Mouse (Mus musculus): ENCODE measurements around the gene Rhbdf1. TPM values are rescaled to one million over a fixed set of nuclear protein-coding genes. Genes with fewer than 3 reads are reported as not detected.

The Rhbdf1 gene
- polyA plus RNA-seq, 1 experiment from 2014 or later: 6.5 TPM

GRCm38 (mm10) chr11:32244617-32245016, 22.5 kb upstream of the Rhbdf1 start:
- H3K4me2 ChIP-seq (ENCODE audit: low read depth, low read length): peak overlapping the region; percentile 61
- H3K4me1 ChIP-seq (ENCODE audit: control insufficient read depth, low read depth, low read length): peaks cover 89% of the 10 kb centered on the region
- no peaks in the 10 kb centered on the region for H3K27me3 ChIP-seq (ENCODE audit: control insufficient read depth, insufficient read depth, low read depth, low read length)
- H3K9ac ChIP-seq (ENCODE audit: low read depth, low read length): peak overlapping the region; percentile 73
- ATAC-seq (ENCODE audit: low read depth): no peak
- no peak overlapping the region for H3K4me3 ChIP-seq (ENCODE audit: low read depth, low read length)
- peak overlapping the region; percentile 99 for H3K27ac ChIP-seq (ENCODE audit: low read length)
- H3K9me3 ChIP-seq (replicated peaks; ENCODE audit: control insufficient read depth, low read length): no peaks in the 10 kb centered on the region
- 52% methylated on average over 1 of the region's 1 CpGs for WGBS (ENCODE audit: insufficient replicate concordance)
- H3K36me3 ChIP-seq (ENCODE audit: control insufficient read depth, insufficient read depth): peaks cover 21% of the 10 kb centered on the region

GRCm38 (mm10) chr11:32244064-32244463, 22.0 kb upstream of the Rhbdf1 start:
- H3K4me2 ChIP-seq (ENCODE audit: low read depth, low read length): 0 out of 2 replicates have a peak overlapping the region, but pooled peaks have one; percentile 30
- H3K9ac ChIP-seq (ENCODE audit: low read depth, low read length): peak overlapping the region; percentile 73
- H3K27ac ChIP-seq (ENCODE audit: low read length): peak overlapping the region; percentile 99
- no peaks in the 10 kb centered on the region for H3K27me3 ChIP-seq (ENCODE audit: control insufficient read depth, insufficient read depth, low read depth, low read length)
- ATAC-seq (ENCODE audit: low read depth): no peak
- H3K4me1 ChIP-seq (ENCODE audit: control insufficient read depth, low read depth, low read length): peaks cover 87% of the 10 kb centered on the region
- no peaks in the 10 kb centered on the region for H3K9me3 ChIP-seq (replicated peaks; ENCODE audit: control insufficient read depth, low read length)
- H3K4me3 ChIP-seq (ENCODE audit: low read depth, low read length): no peak overlapping the region
- H3K36me3 ChIP-seq (ENCODE audit: control insufficient read depth, insufficient read depth): peaks cover 19% of the 10 kb centered on the region
- WGBS (ENCODE audit: insufficient replicate concordance): 70% methylated on average over 3 of the region's 3 CpGs

- Histone ChIP-seq H3K4me3 (ENCODE audit: low read depth, low read length) (no peak overlapping the region), H3K4me1 (ENCODE audit: control insufficient read depth, low read depth, low read length) (peaks cover 87% of the 10 kb centered on the region), H3K27me3 (ENCODE audit: control insufficient read depth, insufficient read depth, low read depth, low read length) (no peaks in the 10 kb centered on the region), H3K9me3 (replicated peaks; ENCODE audit: control insufficient read depth, low read length) (no peaks in the 10 kb centered on the region), H3K4me2 (ENCODE audit: low read depth, low read length) (peak overlapping the region; percentile 32; the same call in 1 of the 2 replicates), H3K27ac (ENCODE audit: low read length) (peak overlapping the region; percentile 99), H3K9ac (ENCODE audit: low read depth, low read length) (peak overlapping the region; percentile 73), H3K36me3 (ENCODE audit: control insufficient read depth, insufficient read depth) (peaks cover 22% of the 10 kb centered on the region)
- ATAC-seq (ENCODE audit: low read depth): no peak
- 73% methylated on average over 7 of the region's 7 CpGs for WGBS (ENCODE audit: insufficient replicate concordance)
These were observed 21.3 kb upstream of the Rhbdf1 start for GRCm38 (mm10) chr11:32243205-32243955.

GRCm38 (mm10) chr11:32242209-32242608, 20.1 kb upstream of the Rhbdf1 start:
- Histone ChIP-seq H3K9ac (ENCODE audit: low read depth, low read length) (peak overlapping the region; percentile 73), H3K27me3 (ENCODE audit: control insufficient read depth, insufficient read depth, low read depth, low read length) (no peaks in the 10 kb centered on the region), H3K9me3 (replicated peaks; ENCODE audit: control insufficient read depth, low read length) (no peaks in the 10 kb centered on the region), H3K4me3 (ENCODE audit: low read depth, low read length) (no peak overlapping the region), H3K36me3 (ENCODE audit: control insufficient read depth, insufficient read depth) (peaks cover 25% of the 10 kb centered on the region), H3K4me2 (ENCODE audit: low read depth, low read length) (peak overlapping the region; percentile 32; the same call in 1 of the 2 replicates), H3K27ac (ENCODE audit: low read length) (peak overlapping the region; percentile 99), H3K4me1 (ENCODE audit: control insufficient read depth, low read depth, low read length) (peaks cover 88% of the 10 kb centered on the region)
- WGBS (ENCODE audit: insufficient replicate concordance): 71% methylated on average over 3 of the region's 3 CpGs
- no peak for ATAC-seq (ENCODE audit: low read depth)

- ATAC-seq (ENCODE audit: low read depth): no peak
- peaks cover 33% of the 10 kb centered on the region for H3K36me3 ChIP-seq (ENCODE audit: control insufficient read depth, insufficient read depth)
These were observed 19.3 kb upstream of the Rhbdf1 start for GRCm38 (mm10) chr11:32241391-32241790.

GRCm38 (mm10) chr11:32238093-32238860, 16.2 kb upstream of the Rhbdf1 start:
- 72% methylated on average over 5 of the region's 5 CpGs for WGBS (ENCODE audit: insufficient replicate concordance)
- no peaks in the 10 kb centered on the region for H3K27me3 ChIP-seq (ENCODE audit: control insufficient read depth, insufficient read depth, low read depth, low read length)
- peak overlapping the region; percentile 35 for H3K4me2 ChIP-seq (ENCODE audit: low read depth, low read length)
- no peaks in the 10 kb centered on the region for H3K9me3 ChIP-seq (replicated peaks; ENCODE audit: control insufficient read depth, low read length)
- peak overlapping the region; percentile 1; the same call in 1 of the 2 replicates for H3K4me3 ChIP-seq (ENCODE audit: low read depth, low read length)
- H3K36me3 ChIP-seq (ENCODE audit: control insufficient read depth, insufficient read depth): peaks cover 62% of the 10 kb centered on the region
- ATAC-seq (ENCODE audit: low read depth): peak; percentile 56
- peak overlapping the region; percentile 99 for H3K27ac ChIP-seq (ENCODE audit: low read length)
- H3K9ac ChIP-seq (ENCODE audit: low read depth, low read length): peak overlapping the region; percentile 59
- H3K4me1 ChIP-seq (ENCODE audit: control insufficient read depth, low read depth, low read length): peaks cover 63% of the 10 kb centered on the region

More at GRCm38 (mm10) chr11:32241391-32241790, 19.3 kb upstream of the Rhbdf1 start:
- no peaks in the 10 kb centered on the region for H3K9me3 ChIP-seq (replicated peaks; ENCODE audit: control insufficient read depth, low read length)
- H3K4me1 ChIP-seq (ENCODE audit: control insufficient read depth, low read depth, low read length): peaks cover 88% of the 10 kb centered on the region
- H3K9ac ChIP-seq (ENCODE audit: low read depth, low read length): peak overlapping the region; percentile 73
- H3K4me3 ChIP-seq (ENCODE audit: low read depth, low read length): no peak overlapping the region
- no peaks in the 10 kb centered on the region for H3K27me3 ChIP-seq (ENCODE audit: control insufficient read depth, insufficient read depth, low read depth, low read length)
- peak overlapping the region; percentile 99 for H3K27ac ChIP-seq (ENCODE audit: low read length)
- H3K4me2 ChIP-seq (ENCODE audit: low read depth, low read length): no peak overlapping the region

GRCm38 (mm10) chr11:32237411-32237795, 15.3 kb upstream of the Rhbdf1 start:
- Histone ChIP-seq H3K9ac (ENCODE audit: low read depth, low read length) (peak overlapping the region; percentile 59), H3K27me3 (ENCODE audit: control insufficient read depth, insufficient read depth, low read depth, low read length) (no peaks in the 10 kb centered on the region), H3K36me3 (ENCODE audit: control insufficient read depth, insufficient read depth) (peaks cover 69% of the 10 kb centered on the region), H3K4me2 (ENCODE audit: low read depth, low read length) (no peak overlapping the region), H3K9me3 (replicated peaks; ENCODE audit: control insufficient read depth, low read length) (no peaks in the 10 kb centered on the region), H3K4me1 (ENCODE audit: control insufficient read depth, low read depth, low read length) (peaks cover 54% of the 10 kb centered on the region), H3K4me3 (ENCODE audit: low read depth, low read length) (no peak overlapping the region), H3K27ac (ENCODE audit: low read length) (peak overlapping the region; percentile 99)
- 82% methylated on average over 3 of the region's 3 CpGs for WGBS (ENCODE audit: insufficient replicate concordance)
- ATAC-seq (ENCODE audit: low read depth): no peak

- no peak overlapping the region for H3K4me2 ChIP-seq (ENCODE audit: low read depth, low read length)
These were observed 14.8 kb upstream of the Rhbdf1 start for GRCm38 (mm10) chr11:32236712-32237410.

More at GRCm38 (mm10) chr11:32236712-32237410, 14.8 kb upstream of the Rhbdf1 start:
- Histone ChIP-seq H3K9me3 (replicated peaks; ENCODE audit: control insufficient read depth, low read length) (no peaks in the 10 kb centered on the region), H3K27ac (ENCODE audit: low read length) (peak overlapping the region; percentile 99), H3K27me3 (ENCODE audit: control insufficient read depth, insufficient read depth, low read depth, low read length) (no peaks in the 10 kb centered on the region), H3K4me3 (ENCODE audit: low read depth, low read length) (no peak overlapping the region), H3K36me3 (ENCODE audit: control insufficient read depth, insufficient read depth) (peaks cover 75% of the 10 kb centered on the region), H3K4me1 (ENCODE audit: control insufficient read depth, low read depth, low read length) (peaks cover 48% of the 10 kb centered on the region), H3K9ac (ENCODE audit: low read depth, low read length) (peak overlapping the region; percentile 1; the same call in 1 of the 2 replicates)
- WGBS (ENCODE audit: insufficient replicate concordance): 55% methylated on average over 9 of the region's 9 CpGs
- no peak for ATAC-seq (ENCODE audit: low read depth)
